Mouse (Mus musculus): ENCODE results near the gene Tnfsf12.

DNA sequence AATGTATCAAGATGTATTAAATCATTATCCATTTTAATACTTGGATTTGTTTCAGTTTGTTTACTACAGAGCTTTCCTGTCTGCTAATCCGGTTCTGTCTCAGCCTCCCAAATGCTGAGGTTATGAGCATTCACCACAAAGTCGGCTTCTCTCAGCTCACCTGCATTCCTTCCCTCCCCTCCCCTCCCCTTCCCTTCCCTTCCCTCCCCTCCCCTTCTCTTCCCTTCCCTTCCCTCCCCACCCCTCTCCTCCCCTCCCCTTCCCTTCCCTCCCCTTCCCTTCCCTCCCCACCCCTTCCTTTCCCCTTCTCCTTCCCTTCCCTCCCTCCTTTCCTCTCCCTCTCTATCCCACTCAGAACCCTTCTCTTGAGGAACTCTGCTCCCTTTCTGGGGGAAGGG, 9.0 kb upstream of the Tnfsf12 start:
- TF ChIP-seq CTCF (IDR thresholded peaks at IDR 0.05; ENCODE audit: control insufficient read depth, insufficient read depth, low read length) (no peak), POLR2A (IDR thresholded peaks at IDR 0.05; ENCODE audit: borderline replicate concordance, control insufficient read depth, low read depth, low read length) (no peak)

All from bone marrow, adult 2 months (tissue).